Mouse (Mus musculus) lung, embryonic 16.5 days (tissue): Measurements from ENCODE around the gene Saxo1. TPM values are rescaled to one million over a fixed set of nuclear protein-coding genes. Genes with fewer than 3 reads are reported as not detected.
A peak's percentile ranks its signal among the peaks of the same experiment; 100 is the strongest.

ENCODE experiments used
- ATAC-seq: fragments of 200-750 bp; cut with Nextera tagmentation; 2 replicates; pipeline ENCODE4 v1.8.0; 2017; ENCODE audit warnings: low read depth, mild to moderate bottlenecking, moderate library complexity
- H3K27ac ChIP-seq: fragments of 300-500 bp; sonication (generic); 2 replicates; pipeline ENCODE4 v1.5.1; 2014; ENCODE audit warnings: mild to moderate bottlenecking, control low read depth, low read length
- H3K27me3 ChIP-seq: fragments of 300-500 bp; sonication (generic); 2 replicates; pipeline ENCODE4 v1.6.1; 2014; ENCODE audit warnings: low read depth, low read length, mixed read lengths; ENCODE audit not compliant: control insufficient read depth, insufficient read depth
- H3K36me3 ChIP-seq: fragments of 300-500 bp; sonication (generic); 2 replicates; pipeline ENCODE4 v1.6.1; 2014; ENCODE audit warnings: low read length; ENCODE audit not compliant: control insufficient read depth, insufficient read depth
- H3K4me1 ChIP-seq: fragments of 300-500 bp; sonication (generic); replicated peaks from 2 replicates; pipeline ENCODE4 v1.6.1; 2014; ENCODE audit warnings: low read length, mixed read lengths; ENCODE audit not compliant: control insufficient read depth, insufficient read depth
- H3K4me2 ChIP-seq: fragments of 300-500 bp; sonication (generic); 2 replicates; pipeline ENCODE4 v1.6.1; 2014; ENCODE audit warnings: low read depth, low read length, control low read depth
- H3K4me3 ChIP-seq: fragments of 300-500 bp; sonication (generic); 2 replicates; pipeline ENCODE4 v1.5.1; 2014; ENCODE audit warnings: mild to moderate bottlenecking, low read length, control low read depth
- H3K9ac ChIP-seq: fragments of 300-500 bp; sonication (generic); 2 replicates; pipeline ENCODE4 v1.6.1; 2014; ENCODE audit warnings: low read length, control low read depth
- H3K9me3 ChIP-seq: fragments of 300-500 bp; sonication (generic); 2 replicates; pipeline ENCODE4 v1.6.1; 2016; ENCODE audit warnings: low read length; ENCODE audit not compliant: control insufficient read depth
- WGBS: fragments of 180-500 bp; shearing (Covaris S2); extraction: QIAGEN DNeasy Blood & Tissue Kit; methylation state at CpG from one replicate; pipeline ENCODE4 v1.1.7; 2014; 5-methylcytosine and 5-hydroxymethylcytosine counted together
- polyA plus RNA-seq: library from polyadenylated mRNA; unstranded; fragments of >200 nt; fragmentation: Nextera tagmentation; extraction: Ambion mirVana; gene quantifications from 2 replicates; pipeline ENCODE4 v1.2.1, GENCODE M21; 2015

The Saxo1 gene
- polyA plus RNA-seq, 1 experiment from 2014 or later = not detected

GRCm38 (mm10) chr4:86561061-86561460, 2.9 kb upstream of the Saxo1 start:
- WGBS = 98% methylated on average over 3 of the region's 3 CpGs
- H3K4me2 ChIP-seq = no peak overlapping the region
- H3K27ac ChIP-seq = no peak overlapping the region
- ATAC-seq = no peak
- no peaks in the 10 kb centered on the region for H3K27me3 ChIP-seq
- H3K4me1 ChIP-seq = no peaks in the 10 kb centered on the region
- no peaks in the 10 kb centered on the region for H3K9me3 ChIP-seq
- no peak overlapping the region for H3K9ac ChIP-seq
- H3K4me3 ChIP-seq = no peak overlapping the region
- H3K36me3 ChIP-seq = no peaks in the 10 kb centered on the region

- H3K36me3 ChIP-seq = no peaks in the 10 kb centered on the region
- no peak overlapping the region for H3K9ac ChIP-seq
- H3K27me3 ChIP-seq = no peaks in the 10 kb centered on the region
- H3K9me3 ChIP-seq = no peaks in the 10 kb centered on the region
- no peak for ATAC-seq
- H3K4me2 ChIP-seq = no peak overlapping the region
- 55% methylated on average over 4 of the region's 4 CpGs for WGBS
- H3K4me3 ChIP-seq = no peak overlapping the region
- H3K4me1 ChIP-seq = no peaks in the 10 kb centered on the region
- H3K27ac ChIP-seq = no peak overlapping the region
Measured at GRCm38 (mm10) chr4:86559006-86559405, 878 bp upstream of the Saxo1 start.

- Histone ChIP-seq H3K27me3 (no peaks in the 10 kb centered on the region), H3K36me3 (no peaks in the 10 kb centered on the region), H3K27ac (no peak overlapping the region), H3K4me2 (no peak overlapping the region), H3K4me3 (no peak overlapping the region), H3K9me3 (no peaks in the 10 kb centered on the region), H3K9ac (no peak overlapping the region), H3K4me1 (no peaks in the 10 kb centered on the region)
- 68% methylated on average over 7 of the region's 7 CpGs for WGBS
- ATAC-seq = no peak
Measured at GRCm38 (mm10) chr4:86557371-86557770, 757 bp downstream of the Saxo1 start.

GRCm38 (mm10) chr4:86555035-86555707, 3.0 kb downstream of the Saxo1 start:
- Histone ChIP-seq H3K27ac (no peak overlapping the region), H3K36me3 (no peaks in the 10 kb centered on the region), H3K4me1 (no peaks in the 10 kb centered on the region), H3K27me3 (no peaks in the 10 kb centered on the region), H3K9ac (no peak overlapping the region), H3K4me3 (no peak overlapping the region), H3K9me3 (no peaks in the 10 kb centered on the region), H3K4me2 (no peak overlapping the region)
- WGBS = 19% methylated on average over 6 of the region's 6 CpGs
- ATAC-seq = peak; percentile 17; the same call in 1 of the 2 replicates

- Histone ChIP-seq H3K9me3 (no peaks in the 10 kb centered on the region), H3K27me3 (no peaks in the 10 kb centered on the region), H3K9ac (no peak overlapping the region), H3K4me2 (no peak overlapping the region), H3K36me3 (no peaks in the 10 kb centered on the region), H3K4me1 (no peaks in the 10 kb centered on the region), H3K27ac (no peak overlapping the region), H3K4me3 (no peak overlapping the region)
- WGBS = 71% methylated on average over 9 of the region's 9 CpGs
- ATAC-seq = no peak
Measured at GRCm38 (mm10) chr4:86548332-86548731, 9.8 kb downstream of the Saxo1 start.

- Histone ChIP-seq H3K4me2 (no peak overlapping the region), H3K36me3 (no peaks in the 10 kb centered on the region), H3K27ac (no peak overlapping the region), H3K9ac (no peak overlapping the region), H3K9me3 (no peaks in the 10 kb centered on the region), H3K4me3 (no peak overlapping the region), H3K27me3 (no peaks in the 10 kb centered on the region), H3K4me1 (no peaks in the 10 kb centered on the region)
- WGBS = 44% methylated on average over 5 of the region's 5 CpGs
- no peak for ATAC-seq
Measured at GRCm38 (mm10) chr4:86545615-86546014, 12.5 kb downstream of the Saxo1 start.

GRCm38 (mm10) chr4:86543999-86544398, 14.1 kb downstream of the Saxo1 start:
- Histone ChIP-seq H3K4me1 (no peaks in the 10 kb centered on the region), H3K9me3 (no peaks in the 10 kb centered on the region), H3K36me3 (no peaks in the 10 kb centered on the region), H3K27ac (no peak overlapping the region), H3K4me2 (no peak overlapping the region), H3K9ac (no peak overlapping the region), H3K27me3 (no peaks in the 10 kb centered on the region), H3K4me3 (no peak overlapping the region)
- 81% methylated on average over 3 of the region's 3 CpGs for WGBS
- no peak for ATAC-seq

GRCm38 (mm10) chr4:86541573-86541972, 16.6 kb downstream of the Saxo1 start:
- no peaks in the 10 kb centered on the region for H3K36me3 ChIP-seq
- H3K27ac ChIP-seq = no peak overlapping the region
- H3K4me3 ChIP-seq = no peak overlapping the region
- H3K9me3 ChIP-seq = no peaks in the 10 kb centered on the region
- H3K9ac ChIP-seq = no peak overlapping the region
- no peaks in the 10 kb centered on the region for H3K4me1 ChIP-seq
- no peak overlapping the region for H3K4me2 ChIP-seq
- H3K27me3 ChIP-seq = no peaks in the 10 kb centered on the region
- 76% methylated on average over 1 of the region's 1 CpGs for WGBS
- ATAC-seq = no peak

GRCm38 (mm10) chr4:86538936-86539335, 19.2 kb downstream of the Saxo1 start:
- no peaks in the 10 kb centered on the region for H3K4me1 ChIP-seq
- H3K9ac ChIP-seq = no peak overlapping the region
- 89% methylated on average over 5 of the region's 5 CpGs for WGBS

GRCm38 (mm10) chr4:86537972-86538371, 20.2 kb downstream of the Saxo1 start:
- ATAC-seq = no peak
- no peaks in the 10 kb centered on the region for H3K36me3 ChIP-seq
- 36% methylated on average over 4 of the region's 4 CpGs for WGBS
- no peak overlapping the region for H3K4me2 ChIP-seq
- no peak overlapping the region for H3K9ac ChIP-seq
- H3K27me3 ChIP-seq = no peaks in the 10 kb centered on the region
- no peaks in the 10 kb centered on the region for H3K9me3 ChIP-seq
- no peak overlapping the region for H3K27ac ChIP-seq
- no peak overlapping the region for H3K4me3 ChIP-seq
- no peaks in the 10 kb centered on the region for H3K4me1 ChIP-seq

More at GRCm38 (mm10) chr4:86538936-86539335, 19.2 kb downstream of the Saxo1 start:
- no peaks in the 10 kb centered on the region for H3K36me3 ChIP-seq
- ATAC-seq = no peak
- H3K4me2 ChIP-seq = no peak overlapping the region
- H3K4me3 ChIP-seq = no peak overlapping the region
- no peaks in the 10 kb centered on the region for H3K27me3 ChIP-seq
- H3K9me3 ChIP-seq = no peaks in the 10 kb centered on the region
- no peak overlapping the region for H3K27ac ChIP-seq
